Mouse (Mus musculus) midbrain, postnatal 0 days (tissue): ENCODE measurements around the gene Serping1. TPM values are rescaled to one million over a fixed set of nuclear protein-coding genes. Genes with fewer than 3 reads are reported as not detected.

Experiments
- ATAC-seq: fragments of 200-750 bp; cut with Nextera tagmentation; 2 replicates; pipeline ENCODE4 v1.8.0; 2017; ENCODE audit warnings: moderate number of reproducible peaks, mild to moderate bottlenecking, moderate TSS enrichment, moderate library complexity; ENCODE audit not compliant: low FRiP score
- DNase-seq: peaks from one replicate; pipeline ENCODE4 v3.0.0-alpha.2; 2015; ENCODE audit warnings: low spot score
- H3K27ac ChIP-seq: fragments of 300-500 bp; sonication (generic); 2 replicates; pipeline ENCODE4 v1.5.1; 2014; ENCODE audit warnings: low read depth, mild to moderate bottlenecking, low read length, mixed read lengths
- H3K27me3 ChIP-seq: fragments of 300-500 bp; sonication (generic); 2 replicates; pipeline ENCODE4 v1.6.1; 2014; ENCODE audit warnings: low read length, control low read depth, mixed read lengths; ENCODE audit not compliant: insufficient read depth
- H3K36me3 ChIP-seq: fragments of 300-500 bp; sonication (generic); 2 replicates; pipeline ENCODE4 v1.6.1; 2014; ENCODE audit warnings: low read length, control low read depth, mixed read lengths; ENCODE audit not compliant: insufficient read depth
- H3K4me1 ChIP-seq: fragments of 300-500 bp; sonication (generic); 2 replicates; pipeline ENCODE4 v1.6.1; 2014; ENCODE audit warnings: mild to moderate bottlenecking, control low read depth, antibody characterized with exemption, low read length, mixed read lengths; ENCODE audit not compliant: insufficient read depth
- H3K4me2 ChIP-seq: fragments of 300-500 bp; sonication (generic); 2 replicates; pipeline ENCODE4 v1.6.1; 2014; ENCODE audit warnings: low read depth, mild to moderate bottlenecking, low read length, mixed read lengths; ENCODE audit not compliant: poor library complexity, severe bottlenecking
- H3K4me3 ChIP-seq: fragments of 300-500 bp; sonication (generic); 2 replicates; pipeline ENCODE4 v1.5.1; 2014; ENCODE audit warnings: low read depth, mild to moderate bottlenecking, low read length, moderate library complexity
- H3K9ac ChIP-seq: fragments of 300-500 bp; sonication (generic); replicated peaks from 2 replicates; pipeline ENCODE4 v1.6.1; 2014; ENCODE audit warnings: mild to moderate bottlenecking, low read length, moderate library complexity, mixed read lengths; ENCODE audit not compliant: poor library complexity, severe bottlenecking
- H3K9me3 ChIP-seq: fragments of 300-500 bp; sonication (generic); 2 replicates; pipeline ENCODE4 v1.6.1; 2016; ENCODE audit warnings: low read length, control low read depth
- CTCF ChIP-seq: IDR thresholded peaks from 2 replicates; pipeline ENCODE4 v1.5.1; 2016; ENCODE audit warnings: antibody characterized with exemption, mild to moderate bottlenecking
- WGBS: fragments of 180-500 bp; shearing (Covaris S2); extraction: QIAGEN DNeasy Blood & Tissue Kit; methylation state at CpG from one replicate; pipeline ENCODE4 v1.1.7; 2014; 5-methylcytosine and 5-hydroxymethylcytosine counted together
- polyA plus RNA-seq: library from polyadenylated mRNA; unstranded; fragments of >200 nt; fragmentation: Nextera tagmentation; extraction: Ambion mirVana; gene quantifications from 2 replicates; pipeline ENCODE4 v1.2.1, GENCODE M21; 2015
- total RNA-seq: library from RNA; depleted of rRNA; stranded (reverse); fragments of >200 nt; gene quantifications from 2 replicates; pipeline ENCODE4 v1.2.3, GENCODE M21; 2014

Serping1 gene
- total and polyA plus RNA-seq, 2 experiments from 2014 or later = 19.9 to 31.9 TPM

DNA sequence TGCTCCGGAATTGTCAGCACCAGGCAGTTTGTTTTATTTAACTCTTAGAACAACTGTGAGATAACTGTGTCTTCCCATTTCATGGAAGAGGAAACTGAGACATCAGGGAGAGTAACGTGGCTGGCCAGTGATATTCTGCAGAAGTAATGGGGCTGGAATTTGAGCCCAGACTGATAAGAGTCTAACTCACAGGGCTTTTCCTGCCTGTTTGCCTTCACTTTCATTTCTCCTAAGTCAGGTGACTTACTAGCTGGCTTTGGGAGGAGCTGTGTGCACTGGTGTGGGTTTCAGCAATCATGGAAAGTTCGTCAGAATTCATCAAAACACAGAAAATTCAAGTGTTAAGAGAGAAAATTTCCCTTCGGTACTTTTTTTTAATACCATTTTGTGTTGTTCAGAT lies 25.1 kb upstream of the Serping1 start:
- no peaks in the 10 kb centered on the region for H3K9me3 ChIP-seq
- H3K27me3 ChIP-seq = no peaks in the 10 kb centered on the region
- H3K4me3 ChIP-seq = no peak overlapping the region
- no peaks in the 10 kb centered on the region for H3K36me3 ChIP-seq
- H3K27ac ChIP-seq = no peak overlapping the region
- H3K9ac ChIP-seq = no peak overlapping the region
- no peak overlapping the region for H3K4me2 ChIP-seq
- no peaks in the 10 kb centered on the region; the same call in 1 of the 2 replicates for H3K4me1 ChIP-seq
- no peak for DNase-seq
- no peak for ATAC-seq
- WGBS = 78% methylated on average over 4 of the region's 4 CpGs
- TF ChIP-seq CTCF = no peak

DNA sequence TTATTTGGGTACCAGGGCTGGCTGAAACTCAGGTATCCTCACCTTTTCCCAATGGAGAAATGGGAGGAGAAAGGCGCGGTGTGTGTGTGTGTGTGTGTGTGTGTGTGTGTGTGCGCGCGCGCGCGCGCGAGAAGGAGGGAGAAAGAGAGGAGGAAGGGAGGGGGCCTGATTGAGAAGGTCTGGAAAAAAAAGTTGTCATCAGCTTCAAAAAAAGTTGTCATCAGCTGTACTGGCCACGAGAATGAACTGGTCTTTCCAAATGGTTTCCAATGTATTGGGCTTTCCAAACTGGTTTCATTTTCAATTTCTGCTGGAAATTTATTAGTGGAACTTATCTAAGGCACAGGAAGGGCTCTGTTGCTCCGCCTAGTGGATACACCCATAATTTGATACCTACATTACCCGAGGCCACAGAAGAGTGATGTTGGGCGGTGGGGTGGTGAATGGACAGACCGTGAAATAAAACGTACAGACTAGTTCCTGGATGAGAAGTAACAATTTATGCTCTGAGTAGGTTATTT lies 23.9 kb upstream of the Serping1 start:
- peak overlapping the region; percentile 56 for H3K9ac ChIP-seq
- peak overlapping the region; percentile 98 for H3K4me2 ChIP-seq
- WGBS = under 1% methylated on average over 7 of the region's 16 CpGs
- no peaks in the 10 kb centered on the region for H3K27me3 ChIP-seq
- peak; percentile 35; the same call in 1 of the 2 replicates for ATAC-seq
- no peaks in the 10 kb centered on the region for H3K9me3 ChIP-seq
- peak; percentile 77 for TF ChIP-seq CTCF
- no peaks in the 10 kb centered on the region for H3K36me3 ChIP-seq
- H3K4me3 ChIP-seq = peak overlapping the region; percentile 52
- no peaks in the 10 kb centered on the region; the same call in 1 of the 2 replicates for H3K4me1 ChIP-seq
- no peak overlapping the region for H3K27ac ChIP-seq
- DNase-seq = peak; percentile 81

DNA sequence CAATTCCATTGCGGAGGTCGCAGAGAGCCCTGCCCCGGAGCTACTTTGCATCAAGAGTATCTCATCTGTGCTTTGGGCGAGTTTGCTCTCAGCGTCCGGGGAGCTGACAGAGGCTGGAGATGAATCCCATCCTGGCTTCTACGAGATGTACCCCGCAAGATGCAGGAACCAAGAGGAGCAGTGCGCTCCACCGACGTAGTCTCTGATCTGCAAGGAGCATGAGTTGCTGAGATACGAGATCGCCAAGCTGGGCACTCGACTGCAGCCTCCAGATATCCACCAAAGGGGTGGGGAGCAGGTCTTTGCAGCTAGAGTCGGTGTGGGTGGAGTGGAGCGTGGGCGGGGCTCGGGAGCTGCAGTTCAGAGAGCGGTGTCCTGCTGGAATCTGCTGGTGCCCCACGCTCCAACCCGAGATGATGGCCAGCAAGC lies 23.3 kb upstream of the Serping1 start, which contains the start of gene Ube2l6:
Gene Ube2l6 (plus strand): TSS at position 336 of the 429 bp plus-strand sequence.
- peak within 1 kb of the TSS; percentile 56 for H3K9ac ChIP-seq
- no peak for TF ChIP-seq CTCF
- ATAC-seq = peak; percentile 76
- H3K9me3 ChIP-seq = no peaks in the 10 kb centered on the region
- peak within 1 kb of the TSS; percentile 98 for H3K4me2 ChIP-seq
- peak within 1 kb of the TSS; percentile 52 for H3K4me3 ChIP-seq
- H3K27ac ChIP-seq = no peak within 1 kb of the TSS
- DNase-seq = peak; percentile 52
- no peaks in the 10 kb centered on the region; the same call in 1 of the 2 replicates for H3K4me1 ChIP-seq
- no peaks in the 10 kb centered on the region for H3K27me3 ChIP-seq
- under 1% methylated on average over 21 of the region's 21 CpGs for WGBS
- H3K36me3 ChIP-seq = no peaks in the 10 kb centered on the region

DNA sequence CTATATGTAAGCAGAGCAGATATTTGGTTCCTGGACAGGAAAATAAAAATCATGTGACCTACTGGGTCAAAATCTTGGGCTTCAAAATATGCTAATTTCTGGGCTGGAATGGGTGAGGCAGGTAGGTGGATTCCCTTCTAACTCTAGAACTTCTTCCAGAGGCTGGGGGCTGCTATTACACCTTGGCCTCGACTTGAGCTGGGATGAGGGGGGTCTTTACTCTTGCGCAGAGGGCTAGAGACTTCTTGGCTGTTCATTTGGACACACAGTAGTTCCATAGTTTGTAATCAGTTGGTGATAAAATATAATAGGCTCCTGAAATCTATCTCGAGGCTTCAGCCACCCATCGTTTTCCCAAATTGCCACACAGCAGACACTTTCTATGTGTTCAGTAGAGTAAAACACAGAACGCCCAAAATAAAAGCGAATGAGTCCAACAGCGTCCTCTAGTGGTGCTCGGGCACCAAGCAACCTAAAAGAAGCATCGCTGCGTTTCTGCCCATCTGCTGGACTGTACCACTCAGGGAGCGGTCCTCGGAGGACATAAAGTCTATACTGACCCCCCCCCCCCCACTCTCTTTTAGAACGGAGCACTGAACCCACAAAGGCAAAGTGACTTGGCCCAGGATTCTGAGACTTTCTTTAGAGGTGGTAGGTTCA lies 22.7 kb upstream of the Serping1 start:
- Histone ChIP-seq H3K4me2 (peak overlapping the region; percentile 98), H3K27me3 (no peaks in the 10 kb centered on the region), H3K4me3 (peak overlapping the region; percentile 52), H3K9me3 (no peaks in the 10 kb centered on the region), H3K36me3 (no peaks in the 10 kb centered on the region), H3K27ac (no peak overlapping the region), H3K9ac (peak overlapping the region; percentile 56), H3K4me1 (no peaks in the 10 kb centered on the region; the same call in 1 of the 2 replicates)
- ATAC-seq = peak; percentile 64
- whole genome bisulfite sequencing = 9% methylated on average over 13 of the region's 13 CpGs
- peak; percentile 88 for TF ChIP-seq CTCF
- peak; percentile 93 for DNase-seq

DNA sequence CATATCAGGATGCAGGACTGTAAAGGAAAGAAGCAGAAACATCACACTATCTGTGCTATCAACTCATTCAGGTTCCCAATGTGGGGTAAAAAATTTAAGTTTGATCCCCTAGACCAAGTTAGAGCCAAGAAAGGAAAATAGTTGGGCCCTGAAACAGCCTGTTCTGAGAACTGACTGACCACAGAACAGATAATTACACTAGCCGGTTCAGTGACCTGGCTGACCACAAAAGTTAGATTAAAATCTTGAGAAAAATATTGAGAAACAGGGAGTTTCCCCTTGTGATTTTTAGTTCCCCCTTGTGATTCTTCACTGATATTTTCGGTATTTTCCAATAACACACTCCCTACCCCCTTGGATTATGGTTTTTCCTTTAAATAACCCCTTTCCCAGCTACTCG lies 18.6 kb upstream of the Serping1 start:
- Histone ChIP-seq H3K9me3 (no peaks in the 10 kb centered on the region), H3K4me3 (no peak overlapping the region), H3K9ac (no peak overlapping the region), H3K4me2 (no peak overlapping the region), H3K36me3 (no peaks in the 10 kb centered on the region), H3K4me1 (no peaks in the 10 kb centered on the region), H3K27me3 (no peaks in the 10 kb centered on the region), H3K27ac (no peak overlapping the region)
- TF ChIP-seq CTCF = no peak
- 90% methylated on average over 3 of the region's 3 CpGs for WGBS
- ATAC-seq (no peak), DNase-seq (no peak)

DNA sequence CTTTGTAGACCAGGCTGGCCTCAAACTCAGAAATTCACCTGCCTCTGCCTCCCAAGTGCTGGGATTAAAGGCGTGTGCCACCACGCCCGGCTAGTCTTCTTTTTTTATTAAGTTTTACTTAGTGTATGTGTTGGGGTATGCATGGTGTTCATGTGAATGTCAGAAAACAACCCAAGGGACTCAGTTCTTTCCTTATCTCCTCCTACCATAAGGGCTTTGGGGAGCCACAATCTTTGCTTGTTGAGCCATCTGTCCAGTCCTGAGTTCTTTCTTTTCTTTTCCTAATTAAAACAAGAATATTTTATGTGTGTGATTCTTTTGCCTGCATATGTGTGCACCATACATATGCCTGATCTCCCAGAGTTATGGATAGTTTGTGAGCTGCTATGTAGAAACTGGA lies 17.9 kb upstream of the Serping1 start:
- H3K9me3 ChIP-seq = no peaks in the 10 kb centered on the region
- H3K27me3 ChIP-seq = no peaks in the 10 kb centered on the region
- no peak overlapping the region for H3K4me2 ChIP-seq
- no peaks in the 10 kb centered on the region for H3K4me1 ChIP-seq
- no peak overlapping the region for H3K9ac ChIP-seq
- DNase-seq = no peak
- no peak overlapping the region for H3K4me3 ChIP-seq
- no peak overlapping the region for H3K27ac ChIP-seq
- 86% methylated on average over 3 of the region's 3 CpGs for WGBS
- ATAC-seq = no peak
- TF ChIP-seq CTCF = no peak
- H3K36me3 ChIP-seq = no peaks in the 10 kb centered on the region
